Mouse (Mus musculus) yolk sac, embryonic 10.5 days (tissue): ENCODE results near the gene Cst9.

Source experiments
- DNase-seq: peaks from one replicate; pipeline ENCODE4 v3.0.0-alpha.2; 2017; ENCODE audit warnings: low spot score

Cst9 gene

GRCm38 (mm10) chr2:148877016-148877770 is 42.2 kb downstream of the Cst9 start:
- DNase-seq, result no peak

GRCm38 (mm10) chr2:148878641-148879130 is 43.7 kb downstream of the Cst9 start:
- no peak for DNase-seq

GRCm38 (mm10) chr2:148879199-148879598 is 44.3 kb downstream of the Cst9 start:
- no peak for DNase-seq

- DNase-seq, result no peak
These were observed 49.8 kb downstream of the Cst9 start for GRCm38 (mm10) chr2:148884738-148885137.
